Mouse (Mus musculus) layer of hippocampus, postnatal 25 days (tissue): Measurements from ENCODE around the gene Tmem238. TPM values are rescaled to one million over a fixed set of nuclear protein-coding genes. Genes with fewer than 3 reads are reported as not detected.
A peak's percentile ranks its signal among the peaks of the same experiment; 100 is the strongest.

Experiments used
- DNase-seq, 2 experiments: peaks; one replicate each; pipeline ENCODE4 v3.0.0; 2022; ENCODE audit warnings: mixed read lengths in 2 of 2, low spot score in 1 of 2; ENCODE audit errors: extremely low spot score in 1 of 2
- total RNA-seq, 2 experiments: library from RNA; stranded (reverse); gene quantifications; 2 replicates each; pipeline ENCODE4 v1.2.3; 2021

Gene Tmem238
- total RNA-seq, 2 experiments from 2014 or later: 2.2 to 2.6 TPM

- no peak for DNase-seq
Measured at GRCm38 (mm10) chr7:4748321-4748720, 41.1 kb downstream of the Tmem238 start.

- no peak for DNase-seq
Measured at GRCm38 (mm10) chr7:4747156-4747899, 42.1 kb downstream of the Tmem238 start.

GRCm38 (mm10) chr7:4746326-4746980, 43.0 kb downstream of the Tmem238 start:
- no peak for DNase-seq

GRCm38 (mm10) chr7:4744886-4745285, 44.6 kb downstream of the Tmem238 start:
- DNase-seq: no peak

- no peak for DNase-seq
Measured at GRCm38 (mm10) chr7:4743354-4743753, 46.1 kb downstream of the Tmem238 start.

GRCm38 (mm10) chr7:4742482-4742819, 47.0 kb downstream of the Tmem238 start:
- DNase-seq: no peak

- no peak for DNase-seq
Measured at GRCm38 (mm10) chr7:4741672-4742481, 47.6 kb downstream of the Tmem238 start.

GRCm38 (mm10) chr7:4741151-4741550, 48.3 kb downstream of the Tmem238 start:
- DNase-seq: peak in 1 of 2 experiments; percentile 39

GRCm38 (mm10) chr7:4740309-4740727, 49.1 kb downstream of the Tmem238 start:
- no peak for DNase-seq

- DNase-seq: peak; percentile 82 to 92
Measured at GRCm38 (mm10) chr7:4739544-4740275, 49.7 kb downstream of the Tmem238 start, which contains the start of gene Kmt5c. Kmt5c (plus strand) TSS chr7:4740115.

GRCm38 (mm10) chr7:4739041-4739543, 50.4 kb downstream of the Tmem238 start:
- DNase-seq: no peak

Other genes with a start within 250 kb of the Tmem238 start
- 100 to 1,000 TPM; 213 to 232 TPM for gene Syt5, start 242.1 kb downstream of the Tmem238 start, total RNA-seq
- under 1 TPM; 0.27 to 0.42 TPM for gene Ptprh, start 185.6 kb downstream of the Tmem238 start, total RNA-seq
- 10 to 100 TPM; 12.5 to 17.3 TPM for gene Tmem86b, start 158.2 kb downstream of the Tmem238 start, total RNA-seq
- 100 to 1,000 TPM; 126 to 135 TPM for gene Ppp6r1, start 130.6 kb downstream of the Tmem238 start, total RNA-seq
- gene Hspbp1, start 104.6 kb downstream of the Tmem238 start, total RNA-seq: 10 to 100 TPM; 89.0 to 91.9 TPM
- gene Brsk1, start 99.1 kb downstream of the Tmem238 start, total RNA-seq: 100 to 1,000 TPM; 330 to 348 TPM
- gene Tmem150b, start 64.4 kb downstream of the Tmem238 start, total RNA-seq: not detected
- 10 to 100 TPM; 23.5 to 34.3 TPM for gene Kmt5c, start 49.5 kb downstream of the Tmem238 start, total RNA-seq
- gene Cox6b2, start 36.6 kb downstream of the Tmem238 start, total RNA-seq: 1 to 10 TPM; 5.2 to 6.1 TPM
- gene Fam71e2, start 18.4 kb downstream of the Tmem238 start, total RNA-seq: not detected
- under 1 TPM; 0.27 to 0.49 TPM for gene Il11, start 6.8 kb downstream of the Tmem238 start, total RNA-seq
- not detected for gene Tmem190, start 6.7 kb downstream of the Tmem238 start, total RNA-seq
- 100 to 1,000 TPM; 484 to 506 TPM for gene Rpl28, start 3.2 kb upstream of the Tmem238 start, total RNA-seq
- 100 to 1,000 TPM in 1 of 2 experiments, 10 to 100 TPM in 1; 97.7 to 112 TPM for gene Ube2s, start 22.9 kb upstream of the Tmem238 start, total RNA-seq
- 100 to 1,000 TPM; 132 to 182 TPM for gene Shisa7, start 55.0 kb upstream of the Tmem238 start, total RNA-seq
- 1 to 10 TPM; 5.6 to 6.0 TPM for gene Isoc2b, start 80.6 kb upstream of the Tmem238 start, total RNA-seq
- 10 to 100 TPM; 11.2 to 12.4 TPM for gene Isoc2a, start 87.5 kb upstream of the Tmem238 start, total RNA-seq
- under 1 TPM; 0.27 to 0.38 TPM for gene Gm36210, start 116.9 kb upstream of the Tmem238 start, total RNA-seq
- gene Zfp628, start 125.6 kb upstream of the Tmem238 start, total RNA-seq: 10 to 100 TPM; 13.4 to 14.3 TPM
- 100 to 1,000 TPM; 109 to 112 TPM for gene Nat14, start 132.4 kb upstream of the Tmem238 start, total RNA-seq
- 1 to 10 TPM; 1.4 to 2.3 TPM for gene Ssc5d, start 136.1 kb upstream of the Tmem238 start, total RNA-seq
- under 1 TPM in 1 of 2 experiments, not detected in 1; 0.59 TPM for gene Sbk2, start 174.8 kb upstream of the Tmem238 start, total RNA-seq
- gene Sbk3, start 181.5 kb upstream of the Tmem238 start, total RNA-seq: under 1 TPM; 0.59 to 0.66 TPM
- 10 to 100 TPM; 31.9 to 41.4 TPM for gene Zfp579, start 206.5 kb upstream of the Tmem238 start, total RNA-seq
- gene Zfp524, start 224.8 kb upstream of the Tmem238 start, total RNA-seq: 1 to 10 TPM; 7.7 to 8.2 TPM
- 10 to 100 TPM; 21.3 to 21.7 TPM for gene Fiz1, start 225.0 kb upstream of the Tmem238 start, total RNA-seq
- gene Gm44973, start 225.8 kb upstream of the Tmem238 start, total RNA-seq: not detected
- 10 to 100 TPM; 33.0 to 41.3 TPM for gene Zfp865, start 230.7 kb upstream of the Tmem238 start, total RNA-seq
- 10 to 100 TPM; 66.1 to 73.5 TPM for gene Ccdc106, start 230.9 kb upstream of the Tmem238 start, total RNA-seq
- not detected for gene 4632433K11Rik, start 244.5 kb upstream of the Tmem238 start, total RNA-seq
- gene Zfp784, start 248.8 kb upstream of the Tmem238 start, total RNA-seq: 1 to 10 TPM; 5.1 to 6.5 TPM